Comparison of ENCODE assay signal across 17 mouse cellular contexts in the genomic region with DNA sequence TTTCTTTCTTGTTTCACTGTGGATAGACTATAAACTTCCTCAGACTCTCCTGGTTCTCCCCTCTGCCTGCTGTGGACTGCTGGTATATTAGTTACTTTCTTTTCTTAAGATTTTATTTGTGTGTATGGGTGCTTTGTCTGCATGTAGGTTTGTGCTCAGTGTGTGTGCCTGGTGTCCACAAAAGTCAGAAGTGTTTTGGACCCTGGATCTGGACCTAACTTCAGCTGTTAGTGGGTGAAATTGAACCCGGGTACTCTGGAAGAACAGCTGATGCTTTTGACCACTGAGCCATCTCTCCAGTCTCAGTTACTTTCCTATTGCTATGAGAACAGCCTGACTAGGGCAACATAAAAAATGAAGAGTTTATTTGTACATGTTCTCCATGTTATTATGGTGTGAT. TPM values are rescaled to one million over a fixed set of nuclear protein-coding genes. Genes with fewer than 3 reads are reported as not detected.
DNase-seq lines count a peak whose midpoint lies in the region; ATAC-seq and TF ChIP-seq lines count a peak whose summit lies in the region.
"Had no signal": no experiment of that assay in that cellular context is flagged by ENCODE, and none has a peak within 500 bp of the region (broad histone marks: within the 10 kb centered on the region; RNA-seq: fewer than 3 reads in every experiment).

No protein-coding gene starts in this region.

- H3K9ac ChIP-seq in hindbrain, embryonic 13.5 days = no peak overlapping the region
- no peak overlapping the region for H3K9ac ChIP-seq in hindbrain, embryonic 12.5 days
- no peak overlapping the region for H3K9ac ChIP-seq in heart, postnatal 0 days (replicated peaks; ENCODE audit: low read depth, low read length)
- H3K9ac ChIP-seq: embryonic facial prominence, embryonic 12.5 days; liver, embryonic 14.5 days had no signal

- peaks cover 55% of the 10 kb centered on the region for H3K79me2 ChIP-seq in myocyte (ENCODE audit: control insufficient read depth, insufficient read depth)

- H3ac ChIP-seq in myocyte (ENCODE audit: control insufficient read depth, insufficient read length) = no peak overlapping the region

- no peak overlapping the region for H3K4me3 ChIP-seq in hindbrain, embryonic 13.5 days
- H3K4me3 ChIP-seq in hindbrain, embryonic 12.5 days = no peak overlapping the region
- H3K4me3 ChIP-seq in heart, postnatal 0 days (ENCODE audit: low read depth, low read length) = no peak overlapping the region
- no peak overlapping the region for H3K4me3 ChIP-seq in myocyte
- H3K4me3 ChIP-seq: embryonic facial prominence, embryonic 12.5 days; limb, embryonic 10.5 days had no signal

- no peaks in the 10 kb centered on the region for H3K27me3 ChIP-seq in hindbrain, embryonic 13.5 days
- no peaks in the 10 kb centered on the region for H3K27me3 ChIP-seq in hindbrain, embryonic 12.5 days
- H3K27me3 ChIP-seq in heart, postnatal 0 days (ENCODE audit: control insufficient read depth, insufficient read depth, low read length) = no peaks in the 10 kb centered on the region
- H3K27me3 ChIP-seq in myocyte (ENCODE audit: control insufficient read depth, insufficient read depth, insufficient read length) = no peaks in the 10 kb centered on the region
- H3K27me3 ChIP-seq: embryonic facial prominence, embryonic 12.5 days; Patski had no signal

- 95% methylated on average over 1 of the region's 1 CpGs for WGBS in hindbrain, embryonic 13.5 days
- WGBS in hindbrain, embryonic 12.5 days = 88% methylated on average over 1 of the region's 1 CpGs
- WGBS in heart, postnatal 0 days = 70% methylated on average over 1 of the region's 1 CpGs

- ATAC-seq in hindbrain, embryonic 13.5 days (ENCODE audit: low FRiP score) = no peak
- ATAC-seq in hindbrain, embryonic 12.5 days (ENCODE audit: low FRiP score) = no peak
- no peak for ATAC-seq in heart, postnatal 0 days (ENCODE audit: insufficient read depth, low read depth)
- ATAC-seq in granulocyte monocyte progenitor cell, adult 5-6 weeks (replicated peaks; ENCODE audit: poor library complexity, severe bottlenecking) = no peak
- ATAC-seq: lung, postnatal 0 days; Patski had no signal

- no peak for TF ChIP-seq CTCF in heart, postnatal 0 days (IDR thresholded peaks at IDR 0.05; ENCODE audit: low read depth)

- no peak for TF ChIP-seq EP300 in heart, postnatal 0 days (IDR thresholded peaks at IDR 0.05; ENCODE audit: low read depth)

- H3K27ac ChIP-seq in hindbrain, embryonic 13.5 days = peak overlapping the region; percentile 55; the same call in 1 of the 2 replicates
- no peak overlapping the region for H3K27ac ChIP-seq in hindbrain, embryonic 12.5 days
- H3K27ac ChIP-seq in heart, postnatal 0 days (ENCODE audit: low read depth) = peak overlapping the region; percentile 86
- H3K27ac ChIP-seq: embryonic facial prominence, embryonic 12.5 days; limb, embryonic 10.5 days; liver, embryonic 14.5 days had no signal

- DNase-seq in heart, adult 11 months = peak; percentile 77
- DNase-seq in heart, postnatal 4 days = no peak
- no peak for DNase-seq in heart, postnatal 0 days (ENCODE audit: low spot score)
- DNase-seq: B cell, adult 2 months; kidney, adult 9 months; kidney, postnatal 4 days; layer of hippocampus, postnatal 36 days; thymus, postnatal 4 days had no signal

- no peak for TF ChIP-seq POLR2A in myocyte (IDR thresholded peaks at IDR 0.05; ENCODE audit: insufficient read length, low read depth)

- no peak overlapping the region for H3K4me2 ChIP-seq in hindbrain, embryonic 13.5 days
- H3K4me2 ChIP-seq in hindbrain, embryonic 12.5 days (replicated peaks) = no peak overlapping the region
- no peak overlapping the region for H3K4me2 ChIP-seq in heart, postnatal 0 days (ENCODE audit: low read depth, low read length)
- H3K4me2 ChIP-seq in myocyte (ENCODE audit: low read depth) = no peak overlapping the region
- H3K4me2 ChIP-seq: embryonic facial prominence, embryonic 12.5 days had no signal

- peaks cover 64% of the 10 kb centered on the region for H3K4me1 ChIP-seq in hindbrain, embryonic 13.5 days (replicated peaks)
- peaks cover 32% of the 10 kb centered on the region for H3K4me1 ChIP-seq in hindbrain, embryonic 12.5 days
- peaks cover 77% of the 10 kb centered on the region for H3K4me1 ChIP-seq in heart, postnatal 0 days (ENCODE audit: control insufficient read depth, insufficient read depth)

- H3K36me3 ChIP-seq in hindbrain, embryonic 13.5 days = no peaks in the 10 kb centered on the region
- H3K36me3 ChIP-seq in hindbrain, embryonic 12.5 days = no peaks in the 10 kb centered on the region
- no peaks in the 10 kb centered on the region for H3K36me3 ChIP-seq in heart, postnatal 0 days (replicated peaks; ENCODE audit: control insufficient read depth, insufficient read depth, low read length)
- no peaks in the 10 kb centered on the region for H3K36me3 ChIP-seq in myocyte (ENCODE audit: control insufficient read depth, insufficient read depth)
- H3K36me3 ChIP-seq: embryonic facial prominence, embryonic 12.5 days; limb, embryonic 10.5 days had no signal

- H3K9me3 ChIP-seq in hindbrain, embryonic 13.5 days = no peaks in the 10 kb centered on the region
- no peaks in the 10 kb centered on the region for H3K9me3 ChIP-seq in hindbrain, embryonic 12.5 days (replicated peaks)
- no peaks in the 10 kb centered on the region for H3K9me3 ChIP-seq in heart, postnatal 0 days (replicated peaks; ENCODE audit: control insufficient read depth, low read length)
- H3K9me3 ChIP-seq: embryonic facial prominence, embryonic 12.5 days; limb, embryonic 10.5 days had no signal

TF ChIP-seq in myocyte, 11 proteins besides CTCF, POLR2A, EP300 and RAD21:
- TF ChIP-seq TCF12 (IDR thresholded peaks at IDR 0.05; ENCODE audit: insufficient read depth, poor library complexity, severe bottlenecking) (peak; percentile 46), MAX (IDR thresholded peaks at IDR 0.05; ENCODE audit: low read depth) (no peak), MYOG (IDR thresholded peaks at IDR 0.05; ENCODE audit: control insufficient read depth in 1 of 3, insufficient read depth in 1 of 3, insufficient read length in 2 of 3, low read depth in 2 of 3) (peak in 1 of 3 experiments; percentile 57), USF1 (IDR thresholded peaks at IDR 0.05; ENCODE audit: low read depth) (no peak), MYOD1 (IDR thresholded peaks at IDR 0.05; ENCODE audit: control insufficient read depth in 1 of 3, insufficient read length in 2 of 3, low read depth in 2 of 3) (peak in 2 of 3 experiments; percentile 62)
TF ChIP-seq in myocyte: peak in this region for 3.

RNA-seq across cellular contexts. Expression of a gene that starts 29.5 kb away (rescaled TPM):
- 10 to 100 TPM; 21.7 to 21.9 TPM for total RNA-seq in heart, postnatal 4 days (2021)
- 6.8 and 6.9 TPM in 2 replicates for polyA plus RNA-seq in hindbrain, embryonic 13.5 days (2015; fragmentation: Nextera tagmentation; extraction: Ambion mirVana)
- polyA plus RNA-seq in hindbrain, embryonic 12.5 days (2016; fragmentation: Nextera tagmentation; extraction: Ambion mirVana) = 8.9 and 9.4 TPM in 2 replicates
- 15.2 and 17.8 TPM in 2 replicates for total RNA-seq in heart, postnatal 0 days (2014; rRNA removed; ENCODE audit: low replicate concordance)
- 3.5 and 3.9 TPM in 2 replicates for polyA plus RNA-seq in heart, postnatal 0 days (2015; fragmentation: Nextera tagmentation; extraction: Ambion mirVana)
- polyA plus RNA-seq in myocyte (2012; fragmentation: generic; extraction: Trizol) = 7.9 TPM
- total RNA-seq in granulocyte monocyte progenitor cell, adult 5-6 weeks (2014; fragmentation: Nextera tagmentation) = 0.94 and 2.2 TPM in 2 replicates
- 1.7 and 2.1 TPM in 2 replicates for total RNA-seq in granulocyte monocyte progenitor cell, adult 5-6 weeks (2017)
